Mouse (Mus musculus) spleen, adult 12 weeks (tissue): ENCODE results near the gene Wdr54.
A peak's percentile ranks its signal among the peaks of the same experiment; 100 is the strongest.

Experiments
- DNase-seq: peaks from one replicate; pipeline ENCODE4 v3.0.0; 2022; ENCODE audit warnings: low spot score

Gene Wdr54

DNA sequence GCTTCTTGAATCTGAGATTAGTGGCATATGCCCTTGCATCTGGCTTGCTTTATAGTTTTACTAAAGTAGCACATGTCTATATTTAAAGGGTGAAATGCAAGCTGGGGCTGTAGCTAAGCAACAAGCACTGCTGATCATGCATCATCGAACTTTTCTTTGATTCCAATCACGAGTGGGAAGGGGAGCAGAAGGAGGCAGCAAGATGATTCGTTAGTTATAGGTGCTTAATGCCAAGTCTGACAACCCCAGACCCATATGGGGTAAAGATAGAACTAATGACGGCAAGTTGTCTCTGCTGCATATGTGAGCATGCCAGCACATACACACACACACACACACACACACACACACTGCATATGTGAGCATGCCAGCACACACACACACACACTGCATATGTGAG is 52.0 kb downstream of the Wdr54 start:
- DNase-seq, result no peak

DNA sequence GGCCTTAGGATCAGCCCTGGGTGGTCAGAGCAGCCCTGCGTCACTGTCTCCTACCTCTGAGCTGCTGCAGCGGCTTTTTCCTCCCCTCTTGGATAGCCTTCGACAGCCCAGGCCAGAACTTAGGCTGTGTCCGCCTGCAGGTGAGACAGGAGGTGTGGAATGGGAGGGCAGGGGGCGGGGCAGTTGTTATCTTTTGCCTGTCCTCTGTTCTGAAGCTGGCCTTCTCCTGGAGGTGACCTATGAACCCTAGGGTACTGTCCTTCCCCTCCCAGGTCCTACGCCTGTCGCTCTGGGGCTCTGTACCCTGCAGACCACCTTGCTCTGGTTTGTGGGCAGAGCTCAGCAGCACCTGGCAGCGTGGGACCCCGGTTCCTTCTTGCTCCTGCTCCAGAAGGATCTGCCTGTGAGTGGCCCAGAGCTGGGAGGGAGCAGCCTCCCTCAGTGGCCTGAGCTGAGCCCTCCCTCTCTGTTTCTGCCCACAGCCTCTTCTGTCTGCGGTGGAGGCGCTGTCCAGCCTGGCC is 53.0 kb downstream of the Wdr54 start:
- no peak for DNase-seq

DNA sequence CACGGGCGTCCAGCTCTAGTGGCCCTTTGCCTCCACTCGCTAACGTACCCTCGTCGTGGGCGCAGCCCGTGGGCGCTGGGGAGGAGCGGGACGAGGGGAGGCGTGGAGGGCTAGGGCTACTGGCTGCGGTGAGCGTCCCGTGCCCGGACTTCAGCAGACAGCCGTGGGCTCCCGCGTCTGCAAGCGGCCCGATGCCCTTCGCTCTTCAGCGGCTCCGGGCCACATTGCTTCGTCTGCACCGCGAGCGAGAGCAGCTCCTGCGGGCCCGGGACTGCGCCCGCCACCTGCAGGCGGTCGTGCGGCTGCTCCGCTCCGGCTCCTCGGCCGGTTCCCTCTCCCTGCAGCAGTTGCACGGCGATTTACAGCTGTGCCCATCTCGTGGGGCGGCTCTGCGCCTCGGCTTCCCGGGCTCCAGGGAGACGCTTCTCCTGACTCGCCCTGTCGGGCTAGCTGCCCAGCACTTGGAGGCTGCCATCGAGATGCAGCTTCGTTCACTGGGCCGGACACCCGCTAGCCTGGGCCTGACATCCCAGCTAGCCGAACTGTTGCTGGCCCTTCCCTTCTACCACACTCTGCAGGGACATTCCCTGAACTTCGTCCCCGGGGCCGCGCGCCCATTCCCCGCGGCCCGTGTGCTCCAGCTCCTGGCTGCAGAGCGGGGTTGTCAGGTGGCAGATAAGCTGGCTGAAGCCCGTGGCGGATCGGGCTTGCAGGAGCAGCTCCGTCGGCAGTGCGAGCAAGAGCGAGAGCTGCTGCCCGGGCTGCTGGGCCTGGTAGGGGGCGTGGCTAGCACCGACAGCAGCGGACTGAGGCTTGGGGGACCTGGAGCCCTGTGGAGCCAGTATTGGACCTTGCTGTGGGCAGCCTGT is 54.3 kb downstream of the Wdr54 start:
- peak; percentile 58 for DNase-seq

GRCm38 (mm10) chr6:83101316-83101687 is 54.9 kb downstream of the Wdr54 start, which contains the start of the genes Ccdc142 and Gm42688:
Gene Ccdc142 (plus strand): TSS chr6:83101601.
Gene Gm42688 (plus strand): TSS chr6:83101617.
- peak; percentile 77 for DNase-seq
